Mouse (Mus musculus) thymus, adult 2 months (tissue): ENCODE measurements at regions not wholly inside any gene's neighbourhood (a gene's known extent, or its start where the extent isn't known, plus 50 kb on each side); places are given as distances from the start of the nearest gene placed in this dataset.

Experiments used
- CTCF ChIP-seq: fragments of 200-500 bp; IDR thresholded peaks from 2 replicates; pipeline ENCODE4 v1.5.1; 2012; ENCODE audit warnings: mild to moderate bottlenecking, control low read depth, low read length, moderate library complexity, borderline replicate concordance; ENCODE audit not compliant: control insufficient read depth, poor library complexity, insufficient read depth; ENCODE audit errors: extremely low read depth
- POLR2A ChIP-seq: fragments of 200-500 bp; IDR thresholded peaks from 2 replicates; pipeline ENCODE4 v1.6.1; 2012; ENCODE audit warnings: mild to moderate bottlenecking, low read length, control low read depth, moderate library complexity; ENCODE audit not compliant: control insufficient read depth, poor library complexity, insufficient read depth; ENCODE audit errors: extremely low read depth

DNA sequence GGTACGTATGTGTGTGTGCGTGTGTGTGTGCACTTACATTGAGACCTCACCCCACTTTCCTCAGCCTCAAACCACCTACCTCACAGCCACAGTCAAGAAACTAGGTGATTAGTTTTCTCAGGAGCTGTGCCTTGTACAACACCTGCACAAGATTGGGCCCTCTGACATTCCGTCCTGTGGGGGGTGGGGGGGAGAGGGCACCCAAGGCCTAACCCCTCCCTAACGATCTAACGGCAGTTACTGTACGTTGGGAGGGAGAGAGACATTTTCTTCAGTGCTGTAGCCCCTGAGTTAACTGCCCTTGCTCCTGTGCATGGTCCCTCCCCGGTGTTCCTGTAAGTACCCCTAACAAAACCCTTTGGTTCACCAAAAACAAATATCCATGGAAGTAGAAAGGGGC is 250.0 kb downstream of the Gadd45g start:
- TF ChIP-seq CTCF: no peak
- no peak for TF ChIP-seq POLR2A
